Mouse (Mus musculus): ENCODE data around the gene Tiam2. TPM values are rescaled to one million over a fixed set of nuclear protein-coding genes. Genes with fewer than 3 reads are reported as not detected.

Tiam2 gene
- polyA plus RNA-seq, 1 experiment, result 0.38 TPM

GRCm38 (mm10) chr17:3529523-3529922 lies 203.2 kb downstream of the Tiam2 start:
- H3K27ac ChIP-seq (ENCODE audit: insufficient read depth, low read depth, low read length), result no peak overlapping the region
- peaks cover 5% of the 10 kb centered on the region for H3K4me1 ChIP-seq (ENCODE audit: control insufficient read depth, insufficient read depth, low read length)
- no peak for TF ChIP-seq CTCF (IDR thresholded peaks at IDR 0.05; ENCODE audit: low read depth, low read length)
- TF ChIP-seq POLR2A (IDR thresholded peaks at IDR 0.05; ENCODE audit: borderline replicate concordance, low read depth, low read length), result no peak
- H3K4me3 ChIP-seq (ENCODE audit: insufficient read depth, low read length), result no peak overlapping the region

GRCm38 (mm10) chr17:3530549-3530948 lies 204.2 kb downstream of the Tiam2 start:
- H3K4me3 ChIP-seq (ENCODE audit: insufficient read depth, low read length), result no peak overlapping the region
- no peak for TF ChIP-seq CTCF (IDR thresholded peaks at IDR 0.05; ENCODE audit: low read depth, low read length)
- no peak for TF ChIP-seq POLR2A (IDR thresholded peaks at IDR 0.05; ENCODE audit: borderline replicate concordance, low read depth, low read length)
- H3K27ac ChIP-seq (ENCODE audit: insufficient read depth, low read depth, low read length), result no peak overlapping the region
- H3K4me1 ChIP-seq (ENCODE audit: control insufficient read depth, insufficient read depth, low read length), result peaks cover 5% of the 10 kb centered on the region

GRCm38 (mm10) chr17:3531641-3532040 lies 205.3 kb downstream of the Tiam2 start:
- H3K4me1 ChIP-seq (ENCODE audit: control insufficient read depth, insufficient read depth, low read length), result no peaks in the 10 kb centered on the region; the same call in 1 of the 2 replicates
- TF ChIP-seq CTCF (IDR thresholded peaks at IDR 0.05; ENCODE audit: low read depth, low read length) (no peak), POLR2A (IDR thresholded peaks at IDR 0.05; ENCODE audit: borderline replicate concordance, low read depth, low read length) (no peak)
- no peak overlapping the region for H3K27ac ChIP-seq (ENCODE audit: insufficient read depth, low read depth, low read length)
- H3K4me3 ChIP-seq (ENCODE audit: insufficient read depth, low read length), result no peak overlapping the region

- TF ChIP-seq CTCF (IDR thresholded peaks at IDR 0.05; ENCODE audit: low read depth, low read length) (no peak), POLR2A (IDR thresholded peaks at IDR 0.05; ENCODE audit: borderline replicate concordance, low read depth, low read length) (no peak)
- H3K4me1 ChIP-seq (ENCODE audit: control insufficient read depth, insufficient read depth, low read length), result no peaks in the 10 kb centered on the region; the same call in 1 of the 2 replicates
- H3K27ac ChIP-seq (ENCODE audit: insufficient read depth, low read depth, low read length), result no peak within 1 kb of the TSS
- H3K4me3 ChIP-seq (ENCODE audit: insufficient read depth, low read length), result no peak within 1 kb of the TSS
Measured at GRCm38 (mm10) chr17:3532254-3532653, 205.9 kb downstream of the Tiam2 start, which contains the start of gene Cldn20. TSS of gene Cldn20 (plus strand) at chr17:3532554.

- TF ChIP-seq CTCF (IDR thresholded peaks at IDR 0.05; ENCODE audit: low read depth, low read length), result no peak
- no peak for TF ChIP-seq POLR2A (IDR thresholded peaks at IDR 0.05; ENCODE audit: borderline replicate concordance, low read depth, low read length)
- Histone ChIP-seq H3K4me1 (ENCODE audit: control insufficient read depth, insufficient read depth, low read length) (no peaks in the 10 kb centered on the region; the same call in 1 of the 2 replicates), H3K27ac (ENCODE audit: insufficient read depth, low read depth, low read length) (no peak overlapping the region), H3K4me3 (ENCODE audit: insufficient read depth, low read length) (no peak overlapping the region)
Measured at GRCm38 (mm10) chr17:3533425-3533824, 207.1 kb downstream of the Tiam2 start.

- Histone ChIP-seq H3K4me1 (ENCODE audit: control insufficient read depth, insufficient read depth, low read length) (no peaks in the 10 kb centered on the region), H3K4me3 (ENCODE audit: insufficient read depth, low read length) (no peak overlapping the region), H3K27ac (ENCODE audit: insufficient read depth, low read depth, low read length) (no peak overlapping the region)
- TF ChIP-seq POLR2A (IDR thresholded peaks at IDR 0.05; ENCODE audit: borderline replicate concordance, low read depth, low read length), result no peak
- TF ChIP-seq CTCF (IDR thresholded peaks at IDR 0.05; ENCODE audit: low read depth, low read length), result no peak
Measured at GRCm38 (mm10) chr17:3540304-3540703, 213.9 kb downstream of the Tiam2 start.

- Histone ChIP-seq H3K27ac (ENCODE audit: insufficient read depth, low read depth, low read length) (no peak overlapping the region), H3K4me3 (ENCODE audit: insufficient read depth, low read length) (no peak overlapping the region), H3K4me1 (ENCODE audit: control insufficient read depth, insufficient read depth, low read length) (no peaks in the 10 kb centered on the region)
- TF ChIP-seq CTCF (IDR thresholded peaks at IDR 0.05; ENCODE audit: low read depth, low read length), result no peak
- TF ChIP-seq POLR2A (IDR thresholded peaks at IDR 0.05; ENCODE audit: borderline replicate concordance, low read depth, low read length), result no peak
Measured at GRCm38 (mm10) chr17:3541033-3541432, 214.7 kb downstream of the Tiam2 start.

- TF ChIP-seq CTCF (IDR thresholded peaks at IDR 0.05; ENCODE audit: low read depth, low read length) (no peak), POLR2A (IDR thresholded peaks at IDR 0.05; ENCODE audit: borderline replicate concordance, low read depth, low read length) (no peak)
- no peak overlapping the region for H3K27ac ChIP-seq (ENCODE audit: insufficient read depth, low read depth, low read length)
- H3K4me1 ChIP-seq (ENCODE audit: control insufficient read depth, insufficient read depth, low read length), result no peaks in the 10 kb centered on the region
- no peak overlapping the region for H3K4me3 ChIP-seq (ENCODE audit: insufficient read depth, low read length)
Measured at GRCm38 (mm10) chr17:3547725-3548124, 221.4 kb downstream of the Tiam2 start.

- Histone ChIP-seq H3K4me1 (ENCODE audit: control insufficient read depth, insufficient read depth, low read length) (peaks cover 7% of the 10 kb centered on the region), H3K4me3 (ENCODE audit: insufficient read depth, low read length) (no peak overlapping the region), H3K27ac (ENCODE audit: insufficient read depth, low read depth, low read length) (no peak overlapping the region)
- TF ChIP-seq POLR2A (IDR thresholded peaks at IDR 0.05; ENCODE audit: borderline replicate concordance, low read depth, low read length) (no peak), CTCF (IDR thresholded peaks at IDR 0.05; ENCODE audit: low read depth, low read length) (no peak)
Measured at GRCm38 (mm10) chr17:3556251-3556650, 229.9 kb downstream of the Tiam2 start.

GRCm38 (mm10) chr17:3557331-3558311 lies 231.2 kb downstream of the Tiam2 start, which contains the start of gene Tfb1m:
TSS of gene Tfb1m (minus strand) at chr17:3557781.
- Histone ChIP-seq H3K4me1 (ENCODE audit: control insufficient read depth, insufficient read depth, low read length) (peaks cover 7% of the 10 kb centered on the region), H3K4me3 (ENCODE audit: insufficient read depth, low read length) (peak within 1 kb of the TSS; percentile 86), H3K27ac (ENCODE audit: insufficient read depth, low read depth, low read length) (peak within 1 kb of the TSS; percentile 59)
- TF ChIP-seq CTCF (IDR thresholded peaks at IDR 0.05; ENCODE audit: low read depth, low read length) (no peak), POLR2A (IDR thresholded peaks at IDR 0.05; ENCODE audit: borderline replicate concordance, low read depth, low read length) (no peak)
